Mouse (Mus musculus): ENCODE results near the gene Tmem88. TPM values are rescaled to one million over a fixed set of nuclear protein-coding genes. Genes with fewer than 3 reads are reported as not detected.
A peak's percentile ranks its signal among the peaks of the same experiment; 100 is the strongest.

Tmem88 gene
- polyA plus RNA-seq, 1 experiment from 2014 or later = 7.1 TPM

- no peak overlapping the region for H3K9ac ChIP-seq
- no peak overlapping the region for H3K4me3 ChIP-seq (replicated peaks)
- 26% methylated on average over 6 of the region's 6 CpGs for WGBS (ENCODE audit: insufficient replicate concordance)
- peaks cover 40% of the 10 kb centered on the region for H3K27me3 ChIP-seq
- no peak overlapping the region for H3K27ac ChIP-seq (replicated peaks)
- H3K36me3 ChIP-seq (replicated peaks) = no peaks in the 10 kb centered on the region
- H3K9me3 ChIP-seq (replicated peaks) = no peaks in the 10 kb centered on the region
- ATAC-seq (ENCODE audit: insufficient read depth) = no peak
- H3K4me1 ChIP-seq (replicated peaks) = peaks cover 40% of the 10 kb centered on the region
- no peak overlapping the region for H3K4me2 ChIP-seq
Measured at GRCm38 (mm10) chr11:69423885-69424284, 25.9 kb upstream of the Tmem88 start.

GRCm38 (mm10) chr11:69422842-69423241, 24.8 kb upstream of the Tmem88 start:
- no peak overlapping the region for H3K4me2 ChIP-seq
- H3K36me3 ChIP-seq (replicated peaks) = no peaks in the 10 kb centered on the region
- H3K27me3 ChIP-seq = peaks cover 50% of the 10 kb centered on the region
- ATAC-seq (ENCODE audit: insufficient read depth) = no peak
- no peak overlapping the region for H3K27ac ChIP-seq (replicated peaks)
- H3K4me1 ChIP-seq (replicated peaks) = peaks cover 51% of the 10 kb centered on the region
- H3K4me3 ChIP-seq (replicated peaks) = no peak overlapping the region
- 67% methylated on average over 10 of the region's 10 CpGs for whole genome bisulfite sequencing (ENCODE audit: insufficient replicate concordance)
- H3K9ac ChIP-seq = no peak overlapping the region
- no peaks in the 10 kb centered on the region for H3K9me3 ChIP-seq (replicated peaks)

GRCm38 (mm10) chr11:69421131-69421977, 23.3 kb upstream of the Tmem88 start:
- WGBS (ENCODE audit: insufficient replicate concordance) = 27% methylated on average over 25 of the region's 25 CpGs
- H3K4me2 ChIP-seq = peak overlapping the region; percentile 100

GRCm38 (mm10) chr11:69420554-69421000, 22.5 kb upstream of the Tmem88 start:
- ATAC-seq (ENCODE audit: insufficient read depth) = no peak
- peaks cover 67% of the 10 kb centered on the region for H3K27me3 ChIP-seq
- H3K9ac ChIP-seq = 0 out of 2 replicates have a peak overlapping the region, but pooled peaks have one; percentile 2
- H3K36me3 ChIP-seq (replicated peaks) = no peaks in the 10 kb centered on the region
- no peaks in the 10 kb centered on the region for H3K9me3 ChIP-seq (replicated peaks)
- 13% methylated on average over 10 of the region's 10 CpGs for WGBS (ENCODE audit: insufficient replicate concordance)
- H3K4me3 ChIP-seq (replicated peaks) = peak overlapping the region; percentile 56
- H3K27ac ChIP-seq (replicated peaks) = no peak overlapping the region
- H3K4me2 ChIP-seq = peak overlapping the region; percentile 100
- peaks cover 61% of the 10 kb centered on the region for H3K4me1 ChIP-seq (replicated peaks)

More at GRCm38 (mm10) chr11:69421131-69421977, 23.3 kb upstream of the Tmem88 start:
- Histone ChIP-seq H3K27ac (replicated peaks) (no peak overlapping the region), H3K9ac (no peak overlapping the region), H3K4me3 (replicated peaks) (no peak overlapping the region), H3K9me3 (replicated peaks) (no peaks in the 10 kb centered on the region), H3K4me1 (replicated peaks) (peaks cover 61% of the 10 kb centered on the region), H3K27me3 (peaks cover 63% of the 10 kb centered on the region), H3K36me3 (replicated peaks) (no peaks in the 10 kb centered on the region)
- no peak for ATAC-seq (ENCODE audit: insufficient read depth)

- peak overlapping the region; percentile 56 for H3K4me3 ChIP-seq (replicated peaks)
- no peaks in the 10 kb centered on the region for H3K9me3 ChIP-seq (replicated peaks)
- H3K9ac ChIP-seq = peak overlapping the region; percentile 35; the same call in 1 of the 2 replicates
- ATAC-seq (ENCODE audit: insufficient read depth) = peak; percentile 39
- H3K27me3 ChIP-seq = peaks cover 73% of the 10 kb centered on the region
- 1% methylated on average over 31 of the region's 31 CpGs for WGBS (ENCODE audit: insufficient replicate concordance)
- H3K4me1 ChIP-seq (replicated peaks) = peaks cover 67% of the 10 kb centered on the region
- peak overlapping the region; percentile 100 for H3K4me2 ChIP-seq
- peak overlapping the region; percentile 69 for H3K27ac ChIP-seq (replicated peaks)
- no peaks in the 10 kb centered on the region for H3K36me3 ChIP-seq (replicated peaks)
Measured at GRCm38 (mm10) chr11:69419813-69420553, 21.9 kb upstream of the Tmem88 start.

- ATAC-seq (ENCODE audit: insufficient read depth) = no peak
- Histone ChIP-seq H3K9ac (peak overlapping the region; percentile 35; the same call in 1 of the 2 replicates), H3K4me1 (replicated peaks) (peaks cover 73% of the 10 kb centered on the region), H3K36me3 (replicated peaks) (no peaks in the 10 kb centered on the region), H3K27ac (replicated peaks) (peak overlapping the region; percentile 69), H3K4me2 (peak overlapping the region; percentile 100), H3K27me3 (peaks cover 75% of the 10 kb centered on the region), H3K4me3 (replicated peaks) (peak overlapping the region; percentile 56), H3K9me3 (replicated peaks) (no peaks in the 10 kb centered on the region)
- under 1% methylated on average over 19 of the region's 19 CpGs for WGBS (ENCODE audit: insufficient replicate concordance)
Measured at GRCm38 (mm10) chr11:69419443-69419812, 21.4 kb upstream of the Tmem88 start.

GRCm38 (mm10) chr11:69418481-69419442, 20.7 kb upstream of the Tmem88 start:
- Histone ChIP-seq H3K27ac (replicated peaks) (peak overlapping the region; percentile 82), H3K36me3 (replicated peaks) (no peaks in the 10 kb centered on the region), H3K27me3 (peaks cover 75% of the 10 kb centered on the region), H3K9me3 (replicated peaks) (no peaks in the 10 kb centered on the region), H3K4me3 (replicated peaks) (peak overlapping the region; percentile 56), H3K4me1 (replicated peaks) (peaks cover 75% of the 10 kb centered on the region), H3K4me2 (peak overlapping the region; percentile 100), H3K9ac (peak overlapping the region; percentile 49; the same call in 1 of the 2 replicates)
- WGBS (ENCODE audit: insufficient replicate concordance) = under 1% methylated on average over 44 of the region's 45 CpGs
- ATAC-seq (ENCODE audit: insufficient read depth) = peak; percentile 78

- H3K4me2 ChIP-seq = peak overlapping the region; percentile 100
- peak; percentile 24 for ATAC-seq (ENCODE audit: insufficient read depth)
- WGBS (ENCODE audit: insufficient replicate concordance) = under 1% methylated on average over 39 of the region's 39 CpGs
Measured at GRCm38 (mm10) chr11:69417449-69418384, 19.7 kb upstream of the Tmem88 start.

GRCm38 (mm10) chr11:69416921-69417448, 19.0 kb upstream of the Tmem88 start:
- no peaks in the 10 kb centered on the region for H3K9me3 ChIP-seq (replicated peaks)
- WGBS (ENCODE audit: insufficient replicate concordance) = 24% methylated on average over 8 of the region's 8 CpGs
- peak overlapping the region; percentile 56 for H3K4me3 ChIP-seq (replicated peaks)
- H3K9ac ChIP-seq = no peak overlapping the region
- peak overlapping the region; percentile 82 for H3K27ac ChIP-seq (replicated peaks)
- no peak for ATAC-seq (ENCODE audit: insufficient read depth)
- H3K4me2 ChIP-seq = peak overlapping the region; percentile 100
- peaks cover 93% of the 10 kb centered on the region for H3K4me1 ChIP-seq (replicated peaks)
- no peaks in the 10 kb centered on the region for H3K36me3 ChIP-seq (replicated peaks)
- peaks cover 64% of the 10 kb centered on the region for H3K27me3 ChIP-seq

More at GRCm38 (mm10) chr11:69417449-69418384, 19.7 kb upstream of the Tmem88 start:
- Histone ChIP-seq H3K27ac (replicated peaks) (peak overlapping the region; percentile 82), H3K36me3 (replicated peaks) (no peaks in the 10 kb centered on the region), H3K27me3 (peaks cover 71% of the 10 kb centered on the region), H3K9ac (peak overlapping the region; percentile 49; the same call in 1 of the 2 replicates), H3K4me1 (replicated peaks) (peaks cover 85% of the 10 kb centered on the region), H3K9me3 (replicated peaks) (no peaks in the 10 kb centered on the region), H3K4me3 (replicated peaks) (peak overlapping the region; percentile 56)
